Comparison of ENCODE assay signal across 19 mouse cellular contexts in genomic region chr15:12452141-12452995, GRCm38 (mm10).
A peak's percentile ranks its signal among the peaks of the same experiment; 100 is the strongest.
DNase-seq lines count a peak whose midpoint lies in the region; ATAC-seq and TF ChIP-seq lines count a peak whose summit lies in the region.
"Had no signal": no experiment of that assay in that cellular context is flagged by ENCODE, and none has a peak within 500 bp of the region (broad histone marks: within the 10 kb centered on the region; RNA-seq: fewer than 3 reads in every experiment).

No protein-coding gene starts in this region.

- H3K4me1 ChIP-seq in heart, embryonic 13.5 days: peaks cover 24% of the 10 kb centered on the region
- no peaks in the 10 kb centered on the region for H3K4me1 ChIP-seq in midbrain, embryonic 11.5 days (ENCODE audit: control insufficient read depth, insufficient read depth, low read length)
- H3K4me1 ChIP-seq in midbrain, embryonic 10.5 days: peaks cover 8% of the 10 kb centered on the region
- H3K4me1 ChIP-seq in cerebellum, adult 2 months (ENCODE audit: control insufficient read depth, insufficient read depth, low read length): peaks cover 15% of the 10 kb centered on the region; the same call in 1 of the 2 replicates
- peaks cover 54% of the 10 kb centered on the region for H3K4me1 ChIP-seq in limb, embryonic 10.5 days
- H3K4me1 ChIP-seq: midbrain, embryonic 15.5 days had no signal

- intact Hi-C loops in heart, postnatal 25 days (cut with DNase I): no loop called here

- H3K4me2 ChIP-seq in heart, embryonic 13.5 days: no peak overlapping the region
- H3K4me2 ChIP-seq in midbrain, embryonic 11.5 days: no peak overlapping the region
- H3K4me2 ChIP-seq: liver, embryonic 11.5 days; lung, embryonic 14.5 days; midbrain, embryonic 15.5 days had no signal

- DNase-seq in heart, postnatal 25 days (ENCODE audit: low spot score): no peak
- no peak for DNase-seq in midbrain, embryonic 11.5 days (ENCODE audit: low spot score, missing footprints)
- DNase-seq in midbrain, embryonic 10.5 days (ENCODE audit: low spot score): no peak
- peak; percentile 34 to 71 for DNase-seq in cerebellum, adult 2 months
- DNase-seq in limb, embryonic 10.5 days (ENCODE audit: low spot score): no peak
- DNase-seq in adrenal gland, adult 8-10 months: no peak
- DNase-seq in layer of hippocampus, adult 9-10 months (ENCODE audit: low spot score): no peak
- DNase-seq: adrenal gland, postnatal 25 days; gastrocnemius, postnatal 36 days; layer of hippocampus, postnatal 36 days; lung, embryonic 14.5 days; right cerebral cortex, postnatal 4 days; thymus, postnatal 4 days had no signal

- H3K9me3 ChIP-seq in heart, embryonic 13.5 days: no peaks in the 10 kb centered on the region
- H3K9me3 ChIP-seq in midbrain, embryonic 11.5 days (ENCODE audit: control insufficient read depth, low read length): no peaks in the 10 kb centered on the region
- no peaks in the 10 kb centered on the region for H3K9me3 ChIP-seq in midbrain, embryonic 10.5 days (replicated peaks)
- H3K9me3 ChIP-seq in limb, embryonic 10.5 days (replicated peaks): no peaks in the 10 kb centered on the region
- H3K9me3 ChIP-seq: midbrain, embryonic 15.5 days had no signal

- no peaks in the 10 kb centered on the region for H3K27me3 ChIP-seq in heart, embryonic 13.5 days (replicated peaks)
- no peaks in the 10 kb centered on the region for H3K27me3 ChIP-seq in midbrain, embryonic 11.5 days (ENCODE audit: control insufficient read depth, insufficient read depth, low read length)
- H3K27me3 ChIP-seq in midbrain, embryonic 10.5 days (ENCODE audit: low read depth, poor library complexity, severe bottlenecking): no peaks in the 10 kb centered on the region
- no peaks in the 10 kb centered on the region for H3K27me3 ChIP-seq in cerebellum, adult 2 months (ENCODE audit: control insufficient read depth, insufficient read depth, low read length)
- no peaks in the 10 kb centered on the region for H3K27me3 ChIP-seq in limb, embryonic 10.5 days (ENCODE audit: low read depth, poor library complexity, severe bottlenecking)
- H3K27me3 ChIP-seq: midbrain, embryonic 15.5 days; Patski had no signal

- H3K36me3 ChIP-seq in heart, embryonic 13.5 days: no peaks in the 10 kb centered on the region
- no peaks in the 10 kb centered on the region for H3K36me3 ChIP-seq in midbrain, embryonic 11.5 days (ENCODE audit: control insufficient read depth, insufficient read depth, low read length)
- no peaks in the 10 kb centered on the region for H3K36me3 ChIP-seq in midbrain, embryonic 10.5 days
- no peaks in the 10 kb centered on the region for H3K36me3 ChIP-seq in limb, embryonic 10.5 days
- H3K36me3 ChIP-seq: midbrain, embryonic 15.5 days had no signal

- H3K4me3 ChIP-seq in heart, embryonic 13.5 days: no peak overlapping the region
- H3K4me3 ChIP-seq in midbrain, embryonic 11.5 days (ENCODE audit: low read depth, low read length): no peak overlapping the region
- no peak overlapping the region for H3K4me3 ChIP-seq in midbrain, embryonic 10.5 days
- no peak overlapping the region for H3K4me3 ChIP-seq in cerebellum, adult 2 months (replicated peaks; ENCODE audit: insufficient read depth, low read depth, low read length)
- H3K4me3 ChIP-seq in limb, embryonic 10.5 days: no peak overlapping the region
- H3K4me3 ChIP-seq: midbrain, embryonic 15.5 days had no signal

- TF ChIP-seq CTCF in cerebellum, adult 2 months (IDR thresholded peaks at IDR 0.05; ENCODE audit: borderline replicate concordance, insufficient read depth, low read depth, low read length): no peak

- peak; percentile 19; the same call in 1 of the 2 replicates for ATAC-seq in heart, embryonic 13.5 days (ENCODE audit: extremely low read depth, insufficient number of reproducible peaks, low FRiP score, low TSS enrichment)
- 0 out of 2 replicates have a peak, but pooled peaks have one; percentile 24 for ATAC-seq in midbrain, embryonic 11.5 days (ENCODE audit: low FRiP score)
- ATAC-seq: activated CD4-positive, CD25-positive, alpha-beta regulatory T cell, adult 4 months; intestine, embryonic 16.5 days; midbrain, embryonic 15.5 days had no signal

- TF ChIP-seq POLR2A in cerebellum, adult 2 months (IDR thresholded peaks at IDR 0.05; ENCODE audit: borderline replicate concordance, insufficient read depth, low read length): no peak

- no peak overlapping the region for H3K9ac ChIP-seq in heart, embryonic 13.5 days
- no peak overlapping the region for H3K9ac ChIP-seq in midbrain, embryonic 11.5 days (ENCODE audit: low read length)
- H3K9ac ChIP-seq: lung, embryonic 14.5 days; midbrain, embryonic 15.5 days had no signal

- 79% methylated on average over 6 of the region's 6 CpGs for WGBS in heart, embryonic 13.5 days
- WGBS in midbrain, embryonic 11.5 days: 91% methylated on average over 6 of the region's 6 CpGs
- 90% methylated on average over 6 of the region's 6 CpGs for WGBS in midbrain, embryonic 10.5 days
- 20% methylated on average over 6 of the region's 6 CpGs for WGBS in cerebellum, adult 2 months
- 88% methylated on average over 6 of the region's 6 CpGs for WGBS in limb, embryonic 10.5 days

- H3K27ac ChIP-seq in heart, embryonic 13.5 days (replicated peaks): no peak overlapping the region
- H3K27ac ChIP-seq in midbrain, embryonic 11.5 days (ENCODE audit: low read depth, low read length): no peak overlapping the region
- no peak overlapping the region for H3K27ac ChIP-seq in midbrain, embryonic 10.5 days (replicated peaks)
- peak overlapping the region; percentile 89 for H3K27ac ChIP-seq in cerebellum, adult 2 months (ENCODE audit: insufficient read depth, low read length)
- H3K27ac ChIP-seq in limb, embryonic 10.5 days: peak overlapping the region; percentile 46
- H3K27ac ChIP-seq: midbrain, embryonic 15.5 days had no signal

Comparison
In these comparisons a context has a peak if more than half of its experiments do, and no peak if none do; other contexts are left out.
1. H3K27ac ChIP-seq: peak in cerebellum, adult 2 months (single experiment) and limb, embryonic 10.5 days (single experiment); none in heart, embryonic 13.5 days (single experiment), midbrain, embryonic 11.5 days (single experiment) and midbrain, embryonic 10.5 days (single experiment).
2. DNase-seq: peak in cerebellum, adult 2 months (2 of 2); none in heart, postnatal 25 days (single experiment), midbrain, embryonic 11.5 days (single experiment), midbrain, embryonic 10.5 days (single experiment), limb, embryonic 10.5 days (single experiment), adrenal gland, adult 8-10 months (single experiment) and layer of hippocampus, adult 9-10 months (single experiment).